Mouse (Mus musculus): Measurements from ENCODE around the gene Eef1akmt4.

The Eef1akmt4 gene

GRCm38 (mm10) chr16:20619541-20620398 is 8.4 kb downstream of the Eef1akmt4 start:
- Histone ChIP-seq H3K36me3 (ENCODE audit: control insufficient read depth, insufficient read depth, low read length, poor library complexity, severe bottlenecking) (no peaks in the 10 kb centered on the region), H3K27me3 (ENCODE audit: control insufficient read depth, insufficient read depth, low read length, poor library complexity, severe bottlenecking) (no peaks in the 10 kb centered on the region; the same call in 1 of the 2 replicates)
- DNase-seq (ENCODE audit: low read depth, low spot score), result peak; percentile 59

DNA sequence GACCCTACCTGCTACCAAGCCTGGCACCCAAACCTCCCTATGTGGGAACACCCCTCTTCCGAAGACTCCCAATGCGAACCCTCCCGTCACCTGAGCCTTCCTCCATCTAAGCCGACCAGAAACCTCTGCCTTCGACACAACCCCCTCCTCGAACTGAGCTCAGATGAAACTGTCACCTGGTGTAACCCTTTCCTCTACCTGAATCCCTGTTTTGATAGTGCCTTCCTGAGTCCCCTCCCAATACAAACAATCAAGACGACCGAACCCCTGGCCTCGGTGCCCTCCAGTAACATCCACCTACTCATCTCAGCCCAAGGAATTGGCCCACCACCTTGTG is 9.0 kb downstream of the Eef1akmt4 start:
- DNase-seq (ENCODE audit: low read depth, low spot score), result peak; percentile 12
- Histone ChIP-seq H3K27me3 (ENCODE audit: control insufficient read depth, insufficient read depth, low read length, poor library complexity, severe bottlenecking) (no peaks in the 10 kb centered on the region; the same call in 1 of the 2 replicates), H3K36me3 (ENCODE audit: control insufficient read depth, insufficient read depth, low read length, poor library complexity, severe bottlenecking) (no peaks in the 10 kb centered on the region)

- no peaks in the 10 kb centered on the region; the same call in 1 of the 2 replicates for H3K27me3 ChIP-seq (ENCODE audit: control insufficient read depth, insufficient read depth, low read length, poor library complexity, severe bottlenecking)
- no peak for DNase-seq (ENCODE audit: low read depth, low spot score)
Observed at GRCm38 (mm10) chr16:20620751-20621190, 9.4 kb downstream of the Eef1akmt4 start.

GRCm38 (mm10) chr16:20621191-20621990 is 10.0 kb downstream of the Eef1akmt4 start, which contains the start of gene Camk2n2:
Gene Camk2n2 (minus strand): TSS chr16:20621287.
- no peaks in the 10 kb centered on the region; the same call in 1 of the 2 replicates for H3K27me3 ChIP-seq (ENCODE audit: control insufficient read depth, insufficient read depth, low read length, poor library complexity, severe bottlenecking)
- no peaks in the 10 kb centered on the region for H3K36me3 ChIP-seq (ENCODE audit: control insufficient read depth, insufficient read depth, low read length, poor library complexity, severe bottlenecking)
- peak; percentile 50 for DNase-seq (ENCODE audit: low read depth, low spot score)

More at GRCm38 (mm10) chr16:20620751-20621190, 9.4 kb downstream of the Eef1akmt4 start:
- no peaks in the 10 kb centered on the region for H3K36me3 ChIP-seq (ENCODE audit: control insufficient read depth, insufficient read depth, low read length, poor library complexity, severe bottlenecking)

GRCm38 (mm10) chr16:20621991-20622685 is 10.7 kb downstream of the Eef1akmt4 start:
- peak; percentile 59 for DNase-seq (ENCODE audit: low read depth, low spot score)
- H3K36me3 ChIP-seq (ENCODE audit: control insufficient read depth, insufficient read depth, low read length, poor library complexity, severe bottlenecking), result no peaks in the 10 kb centered on the region

GRCm38 (mm10) chr16:20623211-20623610 is 11.8 kb downstream of the Eef1akmt4 start:
- Histone ChIP-seq H3K27me3 (ENCODE audit: control insufficient read depth, insufficient read depth, low read length, poor library complexity, severe bottlenecking) (no peaks in the 10 kb centered on the region; the same call in 1 of the 2 replicates), H3K36me3 (ENCODE audit: control insufficient read depth, insufficient read depth, low read length, poor library complexity, severe bottlenecking) (no peaks in the 10 kb centered on the region)
- no peak for DNase-seq (ENCODE audit: low read depth, low spot score)

More at GRCm38 (mm10) chr16:20621991-20622685, 10.7 kb downstream of the Eef1akmt4 start:
- H3K27me3 ChIP-seq (ENCODE audit: control insufficient read depth, insufficient read depth, low read length, poor library complexity, severe bottlenecking), result no peaks in the 10 kb centered on the region; the same call in 1 of the 2 replicates

GRCm38 (mm10) chr16:20628871-20629391 is 17.5 kb downstream of the Eef1akmt4 start:
- no peak for DNase-seq (ENCODE audit: low read depth, low spot score)

GRCm38 (mm10) chr16:20629731-20630634 is 18.6 kb downstream of the Eef1akmt4 start, which contains the start of gene Ece2:
Gene Ece2 (plus strand): TSS chr16:20629828.
- DNase-seq (ENCODE audit: low read depth, low spot score), result no peak
- Histone ChIP-seq H3K27me3 (ENCODE audit: control insufficient read depth, insufficient read depth, low read length, poor library complexity, severe bottlenecking) (no peaks in the 10 kb centered on the region), H3K36me3 (ENCODE audit: control insufficient read depth, insufficient read depth, low read length, poor library complexity, severe bottlenecking) (no peaks in the 10 kb centered on the region)

More at GRCm38 (mm10) chr16:20628871-20629391, 17.5 kb downstream of the Eef1akmt4 start:
- H3K27me3 ChIP-seq (ENCODE audit: control insufficient read depth, insufficient read depth, low read length, poor library complexity, severe bottlenecking), result no peaks in the 10 kb centered on the region
- no peaks in the 10 kb centered on the region for H3K36me3 ChIP-seq (ENCODE audit: control insufficient read depth, insufficient read depth, low read length, poor library complexity, severe bottlenecking)

DNA sequence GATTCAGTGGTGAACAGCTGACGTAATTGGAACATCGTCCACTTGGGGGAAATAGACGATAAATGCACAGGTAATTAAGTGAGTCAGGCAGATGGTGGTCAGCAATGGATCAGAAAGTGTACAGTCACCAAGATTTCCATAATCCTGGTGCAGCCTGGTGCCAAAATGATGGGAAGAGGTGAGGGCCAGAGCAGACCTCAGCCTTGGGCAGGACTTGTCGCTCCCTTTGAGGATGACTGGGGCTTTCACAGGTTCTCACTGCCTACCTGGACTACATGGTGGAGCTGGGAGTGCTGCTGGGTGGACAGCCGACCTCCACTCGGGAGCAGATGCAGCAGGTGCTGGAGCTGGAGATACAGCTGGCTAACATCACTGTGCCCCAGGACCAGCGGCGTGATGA is 26.0 kb downstream of the Eef1akmt4 start:
- DNase-seq (ENCODE audit: low read depth, low spot score), result no peak
- no peaks in the 10 kb centered on the region for H3K36me3 ChIP-seq (ENCODE audit: control insufficient read depth, insufficient read depth, low read length, poor library complexity, severe bottlenecking)
- no peaks in the 10 kb centered on the region for H3K27me3 ChIP-seq (ENCODE audit: control insufficient read depth, insufficient read depth, low read length, poor library complexity, severe bottlenecking)

DNA sequence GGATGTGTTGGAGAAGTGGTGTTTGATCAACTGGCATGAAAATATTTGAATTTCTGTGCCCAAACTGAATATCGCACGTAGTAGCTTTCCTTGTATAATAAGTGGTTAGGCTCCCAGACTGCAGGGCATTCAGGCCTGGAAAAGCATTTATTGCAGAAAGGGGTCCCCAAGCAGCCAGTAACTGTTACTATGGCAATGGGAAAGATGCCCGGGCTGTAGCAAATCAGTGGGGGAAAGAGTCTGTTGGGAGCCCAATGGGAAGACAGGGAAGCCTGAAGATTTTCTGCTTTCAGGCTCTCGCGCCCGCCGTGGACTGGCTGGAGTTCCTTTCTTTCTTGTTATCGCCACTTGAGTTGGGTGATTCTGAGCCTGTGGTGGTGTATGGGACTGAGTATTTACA is 27.0 kb downstream of the Eef1akmt4 start:
- Histone ChIP-seq H3K36me3 (ENCODE audit: control insufficient read depth, insufficient read depth, low read length, poor library complexity, severe bottlenecking) (no peaks in the 10 kb centered on the region), H3K27me3 (ENCODE audit: control insufficient read depth, insufficient read depth, low read length, poor library complexity, severe bottlenecking) (no peaks in the 10 kb centered on the region)
- DNase-seq (ENCODE audit: low read depth, low spot score), result no peak

DNA sequence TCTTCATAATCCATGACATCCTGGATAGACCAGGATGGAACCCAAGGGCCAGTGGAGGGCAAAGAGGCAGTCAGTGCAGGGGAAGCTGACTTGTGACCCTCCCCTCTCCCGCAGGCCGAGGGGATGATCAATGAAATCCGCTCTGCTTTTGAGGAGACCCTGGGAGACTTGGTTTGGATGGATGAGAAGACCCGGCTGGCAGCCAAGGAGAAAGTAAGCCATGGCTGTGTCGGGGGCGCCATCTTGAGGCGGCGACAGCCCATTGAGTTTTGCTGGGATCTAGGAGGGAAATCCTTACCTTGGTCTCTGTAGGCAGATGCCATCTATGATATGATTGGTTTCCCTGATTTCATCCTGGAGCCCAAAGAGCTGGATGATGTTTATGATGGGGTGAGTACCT is 30.8 kb downstream of the Eef1akmt4 start:
- DNase-seq (ENCODE audit: low read depth, low spot score), result peak; percentile 58
- Histone ChIP-seq H3K27me3 (ENCODE audit: control insufficient read depth, insufficient read depth, low read length, poor library complexity, severe bottlenecking) (no peaks in the 10 kb centered on the region), H3K36me3 (ENCODE audit: control insufficient read depth, insufficient read depth, low read length, poor library complexity, severe bottlenecking) (no peaks in the 10 kb centered on the region)

- Histone ChIP-seq H3K27me3 (ENCODE audit: control insufficient read depth, insufficient read depth, low read length, poor library complexity, severe bottlenecking) (no peaks in the 10 kb centered on the region), H3K36me3 (ENCODE audit: control insufficient read depth, insufficient read depth, low read length, poor library complexity, severe bottlenecking) (no peaks in the 10 kb centered on the region)
- no peak for DNase-seq (ENCODE audit: low read depth, low spot score)
Observed at GRCm38 (mm10) chr16:20643911-20644310, 32.5 kb downstream of the Eef1akmt4 start.

Data from splenic B cell, adult 2 months (primary cell).